Mouse (Mus musculus) frontal cortex, adult (tissue): ENCODE results near the gene Ctxn2.

ENCODE experiments used
- ATAC-seq: cut with Nextera tagmentation; 2 replicates; pipeline ENCODE4 v1.9.2; 2017; ENCODE audit warnings: mild to moderate bottlenecking, moderate library complexity, mixed read lengths; ENCODE audit not compliant: low TSS enrichment

Ctxn2 gene

GRCm38 (mm10) chr2:125196771-125197170, 60.3 kb downstream of the Ctxn2 start:
- ATAC-seq: no peak
